Comparison of ENCODE assay signal across 21 mouse cellular contexts in genomic region chr8:116923526-116923925, GRCm38 (mm10). TPM values are rescaled to one million over a fixed set of nuclear protein-coding genes. Genes with fewer than 3 reads are reported as not detected.
DNase-seq lines count a peak whose midpoint lies in the region; ATAC-seq and TF ChIP-seq lines count a peak whose summit lies in the region.
"Had no signal": no experiment of that assay in that cellular context is flagged by ENCODE, and none has a peak within 500 bp of the region (broad histone marks: within the 10 kb centered on the region; RNA-seq: fewer than 3 reads in every experiment).

No protein-coding gene starts in this region.

- intact Hi-C loops in left cerebral cortex, postnatal 36 days (cut with DNase I): loop anchor here (5.0 kb wide), 1 partner anchor 69 kb away; the partner anchor contains the start of gene Gcsh

- no peak for TF ChIP-seq POLR2A in CH12.LX (IDR thresholded peaks at IDR 0.05; ENCODE audit: low read depth, low read length)

- no peaks in the 10 kb centered on the region for H3K27me3 ChIP-seq in CH12.LX (replicated peaks)
- H3K27me3 ChIP-seq in neural tube, embryonic 15.5 days (replicated peaks): no peaks in the 10 kb centered on the region
- no peaks in the 10 kb centered on the region for H3K27me3 ChIP-seq in hindbrain, embryonic 16.5 days (replicated peaks; ENCODE audit: control insufficient read depth, insufficient read depth, low read length)
- H3K27me3 ChIP-seq: heart, embryonic 12.5 days; kidney, embryonic 15.5 days had no signal

- TF ChIP-seq RAD21 in CH12.LX (IDR thresholded peaks at IDR 0.05; ENCODE audit: low read depth, low read length): no peak

- no peak overlapping the region for H3K9ac ChIP-seq in CH12.LX (ENCODE audit: insufficient read depth, low read depth)
- H3K9ac ChIP-seq in neural tube, embryonic 15.5 days (replicated peaks): no peak overlapping the region
- no peak overlapping the region for H3K9ac ChIP-seq in hindbrain, embryonic 16.5 days (ENCODE audit: low read depth, low read length)
- H3K9ac ChIP-seq: heart, embryonic 12.5 days; hindbrain, embryonic 14.5 days; kidney, embryonic 15.5 days; lung, embryonic 14.5 days had no signal

- H3K4me3 ChIP-seq in CH12.LX (replicated peaks in 1 of 3; ENCODE audit: low read depth in 2 of 3, low read length in 2 of 3, poor library complexity in 1 of 3): no peak overlapping the region
- no peak overlapping the region for H3K4me3 ChIP-seq in neural tube, embryonic 15.5 days (replicated peaks)
- no peak overlapping the region for H3K4me3 ChIP-seq in hindbrain, embryonic 16.5 days (ENCODE audit: low read length)
- H3K4me3 ChIP-seq: gastrocnemius, adult 2 months; heart, embryonic 12.5 days; kidney, embryonic 15.5 days had no signal

- H3K36me3 ChIP-seq in CH12.LX (replicated peaks in 1 of 2; ENCODE audit: control insufficient read depth in 1 of 2, insufficient read depth in 1 of 2, low read length in 1 of 2): peaks cover 27 to 58% of the 10 kb centered on the region in 2 experiments
- no peaks in the 10 kb centered on the region for H3K36me3 ChIP-seq in neural tube, embryonic 15.5 days
- no peaks in the 10 kb centered on the region for H3K36me3 ChIP-seq in hindbrain, embryonic 16.5 days (ENCODE audit: control insufficient read depth, insufficient read depth, low read length)

- 95% methylated on average over 8 of the region's 8 CpGs for WGBS in neural tube, embryonic 15.5 days
- 92% methylated on average over 8 of the region's 8 CpGs for WGBS in hindbrain, embryonic 16.5 days

- no peaks in the 10 kb centered on the region for H3K9me3 ChIP-seq in CH12.LX (replicated peaks; ENCODE audit: low read length)
- H3K9me3 ChIP-seq in neural tube, embryonic 15.5 days (replicated peaks): no peaks in the 10 kb centered on the region
- H3K9me3 ChIP-seq in hindbrain, embryonic 16.5 days (ENCODE audit: control insufficient read depth, low read length): no peaks in the 10 kb centered on the region
- H3K9me3 ChIP-seq: heart, embryonic 12.5 days; kidney, embryonic 15.5 days had no signal

- dilution Hi-C loops in CH12.LX (cut with MboI; ENCODE audit: extremely low pct_ligation_motif_present, extremely low pct_unique_long_range_greater_than_20kb, low sequenced_read_pairs): no loop called here

- TF ChIP-seq EP300 in CH12.LX (IDR thresholded peaks at IDR 0.05; ENCODE audit: low read length): no peak

- no peak for TF ChIP-seq CTCF in CH12.LX (conservative IDR thresholded peaks at IDR 0.05 in 1 of 2, IDR thresholded peaks at IDR 0.05 in 1 of 2; ENCODE audit: low read depth in 2 of 2, low read length in 2 of 2)

- peaks cover 5% of the 10 kb centered on the region; the same call in 1 of the 2 replicates for H3K79me2 ChIP-seq in CH12.LX (replicated peaks; ENCODE audit: control insufficient read depth, extremely low read depth, insufficient read depth, poor library complexity, severe bottlenecking)

- peak; percentile 24 for ATAC-seq in activated CD4-positive, CD25-positive, alpha-beta regulatory T cell, adult 4 months
- ATAC-seq in neural tube, embryonic 15.5 days (ENCODE audit: low FRiP score): no peak
- ATAC-seq in hindbrain, embryonic 16.5 days: no peak
- ATAC-seq: intestine, postnatal 0 days had no signal

- in situ Hi-C loops in CH12.LX (cut with MboI; ENCODE audit: low pct_ligation_motif_present, low pct_unique_long_range_greater_than_20kb, low sequenced_read_pairs): loop anchor here (5.0 kb wide), 2 partner anchors 36 to 69 kb away; partner anchors contain the start of gene Gcsh

- no peak overlapping the region for H3K27ac ChIP-seq in CH12.LX (ENCODE audit: insufficient read depth, low read depth)
- H3K27ac ChIP-seq in neural tube, embryonic 15.5 days (replicated peaks): no peak overlapping the region
- H3K27ac ChIP-seq in hindbrain, embryonic 16.5 days (ENCODE audit: low read depth, low read length): no peak overlapping the region
- H3K27ac ChIP-seq: gastrocnemius, adult 2 months; hindbrain, embryonic 14.5 days; kidney, embryonic 15.5 days had no signal

- DNase-seq in CH12.LX (ENCODE audit: extremely low read depth): no peak
- peak; percentile 47 for DNase-seq in naive thymus-derived CD4-positive, alpha-beta T cell, adult 2 months (ENCODE audit: low read depth)
- DNase-seq in thymus, postnatal 25 days: peak; percentile 59
- DNase-seq in left cerebral cortex, postnatal 36 days (ENCODE audit: low spot score in 2 of 2): no peak
- DNase-seq in cerebellum, postnatal 10 days: no peak
- DNase-seq: adrenal gland, postnatal 10 days; cerebellum, postnatal 25 days; gastrocnemius, adult 2 months; heart, postnatal 14 days; kidney, postnatal 4 days; lung, embryonic 14.5 days; lung, postnatal 4 days; right cerebral cortex, postnatal 25 days had no signal

- H3K4me2 ChIP-seq in CH12.LX (ENCODE audit: insufficient read depth, low read depth, poor library complexity, severe bottlenecking): no peak overlapping the region
- no peak overlapping the region for H3K4me2 ChIP-seq in neural tube, embryonic 15.5 days
- H3K4me2 ChIP-seq in hindbrain, embryonic 16.5 days (ENCODE audit: low read length): no peak overlapping the region
- H3K4me2 ChIP-seq: heart, embryonic 12.5 days; hindbrain, embryonic 14.5 days; kidney, embryonic 15.5 days; lung, embryonic 14.5 days; midbrain, embryonic 11.5 days had no signal

- peaks cover 4 to 33% of the 10 kb centered on the region in 2 experiments for H3K4me1 ChIP-seq in CH12.LX (ENCODE audit: control insufficient read depth in 1 of 2, insufficient read depth in 2 of 2)
- peaks cover 12% of the 10 kb centered on the region for H3K4me1 ChIP-seq in neural tube, embryonic 15.5 days
- H3K4me1 ChIP-seq in hindbrain, embryonic 16.5 days (ENCODE audit: control insufficient read depth, insufficient read depth, low read depth, low read length): peaks cover 9% of the 10 kb centered on the region

TF ChIP-seq in CH12.LX, 34 proteins besides CTCF, POLR2A, EP300 and RAD21:
- peak; percentile 71 for TF ChIP-seq BHLHE40 (IDR thresholded peaks at IDR 0.05; ENCODE audit: low read depth, low read length)
- no peak for TF ChIP-seq JUN (IDR thresholded peaks at IDR 0.05; ENCODE audit: insufficient read depth, low read depth, low read length)

RNA-seq across cellular contexts. Expression of gene Cenpn, which starts 2.0 kb away (rescaled TPM):
- total RNA-seq in CH12.LX (2012; rRNA removed) (26.3 and 28.1 TPM in 2 replicates), CH12.LX (2014; rRNA removed) (51.3 and 52.0 TPM in 2 replicates)
- polyA plus RNA-seq in CH12.LX (2012; ENCODE audit: insufficient read length, low read depth): 44.1 and 45.6 TPM in 2 replicates
- polyA plus RNA-seq in activated CD4-positive, CD25-positive, alpha-beta regulatory T cell, adult 4 months (2017; shearing (Covaris generic)): 1 to 10 TPM; 7.4 to 8.5 TPM
- 7.4 and 13.7 TPM in 2 replicates for polyA plus RNA-seq in neural tube, embryonic 15.5 days (2015; fragmentation: Nextera tagmentation; extraction: Ambion mirVana)
- 9.5 and 10.4 TPM in 2 replicates for polyA plus RNA-seq in hindbrain, embryonic 16.5 days (2015; fragmentation: Nextera tagmentation; extraction: Ambion mirVana)
- 1 to 10 TPM; 1.1 to 1.5 TPM for total RNA-seq in left cerebral cortex, postnatal 36 days (2021)

RNA-seq across cellular contexts. Expression of gene Cmc2, which starts 2.3 kb away (rescaled TPM):
- total RNA-seq in CH12.LX (2012; rRNA removed) (29.1 and 33.6 TPM in 2 replicates), CH12.LX (2014; rRNA removed) (34.4 and 39.4 TPM in 2 replicates)
- 55.1 and 56.5 TPM in 2 replicates for polyA plus RNA-seq in CH12.LX (2012; ENCODE audit: insufficient read length, low read depth)
- 10 to 100 TPM; 34.8 to 43.4 TPM for polyA plus RNA-seq in activated CD4-positive, CD25-positive, alpha-beta regulatory T cell, adult 4 months (2017; shearing (Covaris generic))
- 39.4 and 40.1 TPM in 2 replicates for polyA plus RNA-seq in neural tube, embryonic 15.5 days (2015; fragmentation: Nextera tagmentation; extraction: Ambion mirVana)
- polyA plus RNA-seq in hindbrain, embryonic 16.5 days (2015; fragmentation: Nextera tagmentation; extraction: Ambion mirVana): 32.0 and 37.2 TPM in 2 replicates
- 10 to 100 TPM; 19.6 to 20.8 TPM for total RNA-seq in left cerebral cortex, postnatal 36 days (2021)

RNA-seq across cellular contexts. Expression of gene Atmin, which starts 19.7 kb away (rescaled TPM):
- total RNA-seq in CH12.LX (2012; rRNA removed) (13.5 and 14.8 TPM in 2 replicates), CH12.LX (2014; rRNA removed) (9.3 and 9.4 TPM in 2 replicates)
- polyA plus RNA-seq in CH12.LX (2012; ENCODE audit: insufficient read length, low read depth): 16.0 and 22.0 TPM in 2 replicates
- 1 to 10 TPM; 7.0 to 9.0 TPM for polyA plus RNA-seq in activated CD4-positive, CD25-positive, alpha-beta regulatory T cell, adult 4 months (2017; shearing (Covaris generic))
- 19.4 and 19.6 TPM in 2 replicates for polyA plus RNA-seq in neural tube, embryonic 15.5 days (2015; fragmentation: Nextera tagmentation; extraction: Ambion mirVana)
- polyA plus RNA-seq in hindbrain, embryonic 16.5 days (2015; fragmentation: Nextera tagmentation; extraction: Ambion mirVana): 17.9 and 22.4 TPM in 2 replicates
- total RNA-seq in left cerebral cortex, postnatal 36 days (2021): 10 to 100 TPM; 63.3 to 66.0 TPM

RNA-seq across cellular contexts. Expression of gene 1700030J22Rik, which starts 55.2 kb away (rescaled TPM):
- total RNA-seq in CH12.LX (2012; rRNA removed) (0.21 and 0.25 TPM in 2 replicates), CH12.LX (2014; rRNA removed) (0.35 TPM in 1 of 2 replicates, not detected in the other)
- polyA plus RNA-seq in CH12.LX (2012; ENCODE audit: insufficient read length, low read depth): 0.46 and 0.64 TPM in 2 replicates
- polyA plus RNA-seq in activated CD4-positive, CD25-positive, alpha-beta regulatory T cell, adult 4 months (2017; shearing (Covaris generic)): not detected
- 5.9 and 7.0 TPM in 2 replicates for polyA plus RNA-seq in neural tube, embryonic 15.5 days (2015; fragmentation: Nextera tagmentation; extraction: Ambion mirVana)
- 7.8 and 8.0 TPM in 2 replicates for polyA plus RNA-seq in hindbrain, embryonic 16.5 days (2015; fragmentation: Nextera tagmentation; extraction: Ambion mirVana)
- 10 to 100 TPM; 13.5 TPM for total RNA-seq in left cerebral cortex, postnatal 36 days (2021)

Comparison
In these comparisons a context has a peak if more than half of its experiments do, and no peak if none do; other contexts are left out.
1. DNase-seq: peak in naive thymus-derived CD4-positive, alpha-beta T cell, adult 2 months (single experiment) and thymus, postnatal 25 days (single experiment); none in CH12.LX (single experiment), left cerebral cortex, postnatal 36 days (0 of 2) and cerebellum, postnatal 10 days (0 of 2).